Mouse (Mus musculus) small intestine, adult 2 months (tissue): Measurements from ENCODE around the gene Klrc1.

Source experiments
- CTCF ChIP-seq: fragments of 200-500 bp; IDR thresholded peaks from 2 replicates; pipeline ENCODE4 v1.5.1; 2012; ENCODE audit warnings: low read depth, mild to moderate bottlenecking, control low read depth, inconsistent platforms, low read length, moderate library complexity, mixed read lengths; ENCODE audit not compliant: insufficient replicate concordance, insufficient read length; ENCODE audit errors: extremely low read depth
- POLR2A ChIP-seq: fragments of 200-500 bp; IDR thresholded peaks from 2 replicates; pipeline ENCODE4 v1.6.1; 2012; ENCODE audit warnings: low read depth, mild to moderate bottlenecking, control low read depth, inconsistent platforms, low read length, moderate library complexity

GRCm38 (mm10) chr6:129720487-129720886, 41.7 kb upstream of the Klrc1 start:
- TF ChIP-seq POLR2A (no peak), CTCF (no peak)
